Mouse (Mus musculus) MEL (cell line): ENCODE measurements around the gene Mrps36.

Source experiments
- CHD2 ChIP-seq: IDR thresholded peaks from 2 replicates; pipeline ENCODE4 v1.6.1; 2011; ENCODE audit warnings: low read length, improper control_type of control experiment
- CTCF ChIP-seq, 3 experiments: IDR thresholded peaks in 2 of 3; conservative IDR thresholded peaks in 1 of 3; 2 replicates each; pipeline ENCODE4 v1.5.1; 2011 to 2012; ENCODE audit warnings: low read length in 3 of 3, low read depth in 2 of 3, mild to moderate bottlenecking in 2 of 3, improper control_type of control experiment in 1 of 3, inconsistent platforms in 1 of 3, mixed read lengths in 1 of 3, moderate library complexity in 1 of 3; ENCODE audit not compliant: control insufficient read depth in 1 of 3, insufficient read depth in 1 of 3, poor library complexity in 1 of 3, severe bottlenecking in 1 of 3
- E2F4 ChIP-seq: IDR thresholded peaks from 2 replicates; pipeline ENCODE4 v1.6.1; 2011; ENCODE audit warnings: low read depth, low read length, improper control_type of control experiment, borderline replicate concordance
- GATA1 ChIP-seq: IDR thresholded peaks from 2 replicates; pipeline ENCODE4 v1.6.1; 2011; ENCODE audit warnings: low read depth, low read length, improper control_type of control experiment
- POLR2A ChIP-seq, 2 experiments: IDR thresholded peaks; 2 replicates each; pipeline ENCODE4 v1.6.1; 2011 to 2012; ENCODE audit warnings: low read length in 2 of 2, mild to moderate bottlenecking in 2 of 2, control low read depth in 1 of 2, improper control_type of control experiment in 1 of 2, low read depth in 1 of 2, moderate library complexity in 1 of 2; ENCODE audit not compliant: control insufficient read depth in 1 of 2, insufficient read depth in 1 of 2, poor library complexity in 1 of 2
- UBTF ChIP-seq: IDR thresholded peaks from 2 replicates; pipeline ENCODE4 v1.6.1; 2012; ENCODE audit warnings: low read depth, mild to moderate bottlenecking, inconsistent platforms, low read length, improper control_type of control experiment, moderate library complexity, borderline replicate concordance; ENCODE audit not compliant: insufficient read depth
- ZC3H11A ChIP-seq: IDR thresholded peaks from 2 replicates; pipeline ENCODE4 v1.6.1; 2012; ENCODE audit warnings: low read depth, mild to moderate bottlenecking, inconsistent platforms, low read length, improper control_type of control experiment

GRCm38 (mm10) chr13:100724051-100724754, 20.3 kb downstream of the Mrps36 start:
- no peak for TF ChIP-seq CTCF (IDR thresholded peaks at IDR 0.05 in 2 of 3, conservative IDR thresholded peaks at IDR 0.05 in 1 of 3; ENCODE audit: control insufficient read depth in 1 of 3, insufficient read depth in 1 of 3, low read depth in 2 of 3, low read length in 3 of 3, poor library complexity in 1 of 3, severe bottlenecking in 1 of 3)
- TF ChIP-seq POLR2A (IDR thresholded peaks at IDR 0.05; ENCODE audit: control insufficient read depth in 1 of 2, insufficient read depth in 1 of 2, low read depth in 1 of 2, low read length in 2 of 2, poor library complexity in 1 of 2), result no peak
- TF ChIP-seq UBTF, result no peak
- no peak for TF ChIP-seq CHD2
- no peak for TF ChIP-seq GATA1
- no peak for TF ChIP-seq E2F4
- no peak for TF ChIP-seq ZC3H11A
